Mouse (Mus musculus) kidney, postnatal 14 days (tissue): ENCODE data around the gene Vps37d.

Source experiments
- DNase-seq: peaks from one replicate; pipeline ENCODE4 v3.0.0; 2022; ENCODE audit warnings: mixed read lengths

Vps37d gene

GRCm38 (mm10) chr5:135077564-135078481, at the start of gene Vps37d:
Vps37d (minus strand) TSS chr5:135078266.
- DNase-seq, result peak; percentile 95

GRCm38 (mm10) chr5:135127669-135128068, 49.6 kb upstream of the Vps37d start:
- no peak for DNase-seq

GRCm38 (mm10) chr5:135126121-135126520, 48.1 kb upstream of the Vps37d start:
- no peak for DNase-seq

- no peak for DNase-seq
Observed at GRCm38 (mm10) chr5:135120753-135121152, 42.7 kb upstream of the Vps37d start.

GRCm38 (mm10) chr5:135118589-135119081, 40.6 kb upstream of the Vps37d start:
- DNase-seq, result peak; percentile 74

- DNase-seq, result no peak
Observed at GRCm38 (mm10) chr5:135115241-135115640, 37.2 kb upstream of the Vps37d start.

- peak; percentile 20 for DNase-seq
Observed at GRCm38 (mm10) chr5:135113782-135114181, 35.7 kb upstream of the Vps37d start.

GRCm38 (mm10) chr5:135109976-135110375, 31.9 kb upstream of the Vps37d start:
- DNase-seq, result peak; percentile 58

GRCm38 (mm10) chr5:135109426-135109825, 31.4 kb upstream of the Vps37d start:
- DNase-seq, result peak; percentile 37

GRCm38 (mm10) chr5:135109017-135109416, 31.0 kb upstream of the Vps37d start:
- peak; percentile 30 for DNase-seq

GRCm38 (mm10) chr5:135107521-135108501, 29.7 kb upstream of the Vps37d start:
- DNase-seq, result peak; percentile 93

GRCm38 (mm10) chr5:135106758-135107256, 28.7 kb upstream of the Vps37d start:
- peak; percentile 95 for DNase-seq

GRCm38 (mm10) chr5:135103999-135104660, 26.1 kb upstream of the Vps37d start:
- peak; percentile 37 for DNase-seq

GRCm38 (mm10) chr5:135100981-135101380, 22.9 kb upstream of the Vps37d start:
- no peak for DNase-seq

- peak; percentile 84 for DNase-seq
Observed at GRCm38 (mm10) chr5:135089653-135090052, 11.6 kb upstream of the Vps37d start, which contains the start of gene Mlxipl. Mlxipl (plus strand) TSS chr5:135089890.

- no peak for DNase-seq
Observed at GRCm38 (mm10) chr5:135086871-135087270, 8.8 kb upstream of the Vps37d start.

- no peak for DNase-seq
Observed at GRCm38 (mm10) chr5:135080539-135080938, 2.5 kb upstream of the Vps37d start.

GRCm38 (mm10) chr5:135079578-135079977, 1.5 kb upstream of the Vps37d start:
- no peak for DNase-seq

- DNase-seq, result no peak
Observed at GRCm38 (mm10) chr5:135078482-135078810, 380 bp upstream of the Vps37d start.

GRCm38 (mm10) chr5:135076931-135077505, 1.0 kb downstream of the Vps37d start:
- peak; percentile 77 for DNase-seq

- DNase-seq, result peak; percentile 32
Observed at GRCm38 (mm10) chr5:135076368-135076767, 1.7 kb downstream of the Vps37d start.

- DNase-seq, result no peak
Observed at GRCm38 (mm10) chr5:135075655-135076054, 2.4 kb downstream of the Vps37d start.
